Mouse (Mus musculus) megakaryocyte, embryonic 14.5 days (primary cell): ENCODE data around the gene Lhfpl4. TPM values are rescaled to one million over a fixed set of nuclear protein-coding genes. Genes with fewer than 3 reads are reported as not detected.

ENCODE experiments used
- H3K27me3 ChIP-seq: replicated peaks from 2 replicates; pipeline ENCODE3; 2012; ENCODE audit warnings: inconsistent platforms
- H3K36me3 ChIP-seq: replicated peaks from 2 replicates; pipeline ENCODE3; 2012; ENCODE audit warnings: low read length, inconsistent platforms, mixed read lengths
- H3K4me1 ChIP-seq: 2 replicates; pipeline ENCODE4 v1.6.1; 2012; ENCODE audit warnings: inconsistent platforms
- H3K4me3 ChIP-seq: replicated peaks from 2 replicates; pipeline ENCODE3; 2012; ENCODE audit warnings: moderate library complexity, mild to moderate bottlenecking, inconsistent platforms
- H3K9me3 ChIP-seq: 2 replicates; pipeline ENCODE4 v1.6.1; 2012; ENCODE audit warnings: inconsistent platforms
- FLI1 ChIP-seq: IDR thresholded peaks from 2 replicates; pipeline ENCODE4 v1.6.1; 2012; ENCODE audit warnings: low read length, inconsistent platforms, mixed read lengths
- GATA1 ChIP-seq: IDR thresholded peaks from 3 replicates; pipeline ENCODE4 v1.6.1; 2012; ENCODE audit warnings: mixed read lengths, low read length, inconsistent platforms, borderline replicate concordance
- polyA plus RNA-seq: library from polyadenylated mRNA; stranded (reverse); fragments of >175 nt; gene quantifications from 2 replicates; pipeline ENCODE4 v1.2.3, GENCODE M21; 2012; ENCODE audit warnings: low replicate concordance; ENCODE audit not compliant: insufficient read depth

The Lhfpl4 gene
- polyA plus RNA-seq, 1 experiment, result not detected

GRCm38 (mm10) chr6:113145249-113145648, 49.9 kb downstream of the Lhfpl4 start:
- Histone ChIP-seq H3K36me3 (peaks cover 98% of the 10 kb centered on the region), H3K4me3 (no peak overlapping the region), H3K4me1 (peaks cover 35% of the 10 kb centered on the region), H3K27me3 (no peaks in the 10 kb centered on the region), H3K9me3 (no peaks in the 10 kb centered on the region)
- TF ChIP-seq FLI1 (no peak), GATA1 (no peak)

GRCm38 (mm10) chr6:113144764-113145163, 50.4 kb downstream of the Lhfpl4 start:
- Histone ChIP-seq H3K9me3 (no peaks in the 10 kb centered on the region), H3K36me3 (peaks cover 98% of the 10 kb centered on the region), H3K4me3 (no peak overlapping the region), H3K27me3 (no peaks in the 10 kb centered on the region), H3K4me1 (peaks cover 37% of the 10 kb centered on the region)
- TF ChIP-seq GATA1 (no peak), FLI1 (no peak)

GRCm38 (mm10) chr6:113141389-113142094, 53.6 kb downstream of the Lhfpl4 start:
- Histone ChIP-seq H3K4me1 (peaks cover 54% of the 10 kb centered on the region), H3K36me3 (peaks cover 98% of the 10 kb centered on the region), H3K27me3 (no peaks in the 10 kb centered on the region), H3K4me3 (no peak overlapping the region), H3K9me3 (no peaks in the 10 kb centered on the region)
- TF ChIP-seq GATA1, result no peak
- TF ChIP-seq FLI1, result no peak

- no peak for TF ChIP-seq FLI1
- no peak for TF ChIP-seq GATA1
- Histone ChIP-seq H3K27me3 (no peaks in the 10 kb centered on the region), H3K4me1 (peaks cover 6% of the 10 kb centered on the region), H3K9me3 (no peaks in the 10 kb centered on the region), H3K36me3 (peaks cover 97% of the 10 kb centered on the region), H3K4me3 (no peak overlapping the region)
These were observed 61.8 kb downstream of the Lhfpl4 start for GRCm38 (mm10) chr6:113133360-113133759.

- H3K4me1 ChIP-seq, result peaks cover 16% of the 10 kb centered on the region
- TF ChIP-seq FLI1 (no peak), GATA1 (no peak)
- peaks cover 99% of the 10 kb centered on the region for H3K36me3 ChIP-seq
- H3K27me3 ChIP-seq, result no peaks in the 10 kb centered on the region
- no peak overlapping the region for H3K4me3 ChIP-seq
- H3K9me3 ChIP-seq, result no peaks in the 10 kb centered on the region
These were observed 74.4 kb downstream of the Lhfpl4 start for GRCm38 (mm10) chr6:113120806-113121205.

Other genes starting within 250 kb of the Lhfpl4 start
- gene Srgap3, start 248.1 kb downstream of the Lhfpl4 start, polyA plus RNA-seq, result 8.3 and 10.8 TPM in 2 replicates
- 5.0 TPM in 1 of 2 replicates, not detected in the other for gene Thumpd3, start 149.2 kb downstream of the Lhfpl4 start, polyA plus RNA-seq
- gene Setd5, start 118.0 kb downstream of the Lhfpl4 start, polyA plus RNA-seq, result 5.5 and 15.2 TPM in 2 replicates
- 479 and 605 TPM in 2 replicates for gene Mtmr14, start 42.5 kb upstream of the Lhfpl4 start, polyA plus RNA-seq
- 0.43 and 2.3 TPM in 2 replicates for gene Cpne9, start 86.9 kb upstream of the Lhfpl4 start, polyA plus RNA-seq
- 10.2 and 16.6 TPM in 2 replicates for gene Brpf1, start 111.8 kb upstream of the Lhfpl4 start, polyA plus RNA-seq
- 13.9 and 21.9 TPM in 2 replicates for gene Ogg1, start 131.6 kb upstream of the Lhfpl4 start, polyA plus RNA-seq
- 20.3 and 31.4 TPM in 2 replicates for gene Camk1, start 148.6 kb upstream of the Lhfpl4 start, polyA plus RNA-seq
- gene Tada3, start 182.5 kb upstream of the Lhfpl4 start, polyA plus RNA-seq, result 34.8 and 158 TPM in 2 replicates
- 689 and 1,078 TPM in 2 replicates for gene Arpc4, start 182.7 kb upstream of the Lhfpl4 start, polyA plus RNA-seq
- gene Ttll3, start 193.9 kb upstream of the Lhfpl4 start, polyA plus RNA-seq, result 28.0 and 63.9 TPM in 2 replicates
- 76.2 and 91.3 TPM in 2 replicates for gene Rpusd3, start 224.0 kb upstream of the Lhfpl4 start, polyA plus RNA-seq
- not detected in 2 replicates for gene Cidec, start 240.4 kb upstream of the Lhfpl4 start, polyA plus RNA-seq
- gene Jagn1, start 247.2 kb upstream of the Lhfpl4 start, polyA plus RNA-seq, result 1.5 and 10.3 TPM in 2 replicates